Mouse (Mus musculus) ovary, adult 10 weeks (tissue): ENCODE measurements around the gene Gja8. TPM values are rescaled to one million over a fixed set of nuclear protein-coding genes. Genes with fewer than 3 reads are reported as not detected.

Source experiments
- polyA plus RNA-seq: library from polyadenylated mRNA; stranded (reverse); fragments of 350-450 nt; fragmentation: Illumina TruSeq; extraction: RNeasy Lipid Tissue Mini Kit (QIAGEN cat#74804); gene quantifications from one replicate; pipeline ENCODE4 v1.2.3, GENCODE M21; 2014

Gene Gja8
- not detected for polyA plus RNA-seq

DNA sequence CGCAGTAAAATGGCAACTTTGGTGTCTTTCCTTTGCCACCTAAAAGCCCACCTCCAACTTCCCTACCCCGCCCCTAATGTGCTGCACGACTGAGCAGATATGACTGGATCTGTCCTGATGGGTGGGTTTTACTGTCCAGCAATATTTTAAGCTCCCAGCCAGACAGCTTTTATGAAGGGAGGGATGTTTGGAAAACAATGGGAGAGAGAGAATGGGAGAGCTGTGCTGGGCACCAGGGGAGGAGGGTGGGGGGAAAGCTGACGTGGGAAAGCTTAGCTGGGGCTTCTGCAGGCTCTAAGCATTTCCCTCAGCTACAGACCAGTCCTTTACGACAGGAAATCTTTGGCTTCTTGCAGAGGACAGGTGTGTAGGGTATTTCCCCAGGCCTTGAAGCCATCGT lies at the start of gene Gja8:
TSS of gene Gja8 (minus strand) at position 101 of the 400 bp plus-strand sequence.

DNA sequence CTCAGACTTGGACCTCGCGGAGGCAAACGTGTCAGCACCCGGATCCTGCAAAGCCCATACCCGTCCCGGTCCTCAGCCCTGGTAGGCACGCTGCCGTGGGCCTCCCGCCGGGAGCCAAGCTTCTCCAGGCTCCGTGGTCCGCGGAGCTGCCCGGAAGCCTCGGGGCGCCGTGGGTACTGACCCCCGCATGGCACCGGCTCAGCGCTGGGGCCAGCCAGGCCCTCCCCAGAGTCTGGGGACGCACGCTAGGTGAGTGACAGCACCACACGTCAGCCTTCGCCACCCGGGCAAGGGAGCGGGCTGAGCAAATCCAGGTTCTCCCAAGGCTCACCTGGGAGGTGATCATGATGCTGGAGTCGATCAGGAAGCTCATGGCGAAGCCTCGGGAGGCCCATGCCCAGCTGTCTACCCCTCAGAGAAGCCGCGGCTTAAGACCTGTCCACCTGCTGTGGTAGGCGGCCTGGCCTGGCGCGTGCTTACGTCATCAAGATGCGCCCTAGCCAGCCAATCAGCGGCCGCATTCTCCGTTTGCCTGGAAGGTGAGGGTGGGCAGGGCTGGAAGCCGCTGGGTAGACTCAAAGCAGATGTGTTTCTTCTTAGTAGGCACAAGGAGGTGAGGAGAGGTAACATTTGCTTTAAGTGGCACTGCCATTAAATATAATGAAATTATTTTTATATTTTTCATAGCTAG lies 20.8 kb downstream of the Gja8 start, which contains the start of gene Gpr89:
TSS of gene Gpr89 (minus strand) at position 496 of the 691 bp plus-strand sequence.

DNA sequence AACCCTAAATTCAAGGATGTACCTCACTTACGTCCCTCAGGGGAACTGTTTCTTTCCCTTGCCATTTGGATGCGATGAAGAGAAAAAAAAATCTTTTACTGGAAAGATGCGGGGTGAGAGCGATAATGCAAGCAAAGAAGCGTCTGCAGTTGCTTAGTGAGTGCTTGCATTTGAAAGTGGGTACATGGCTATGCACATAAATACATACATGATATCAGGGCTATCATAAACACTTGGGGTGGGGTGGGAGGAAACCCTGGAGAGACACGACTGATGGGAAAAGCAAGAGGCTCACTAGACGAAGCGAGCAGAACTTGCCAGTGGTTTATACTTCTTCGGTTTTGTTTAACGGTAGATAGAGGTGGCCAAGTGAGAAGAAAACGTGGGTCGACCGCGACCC lies 21.4 kb downstream of the Gja8 start, which contains the start of gene Gja5:
TSS of gene Gja5 (plus strand) at position 301 of the 400 bp plus-strand sequence.

Other genes with a start within 250 kb of the Gja8 start
- 5.3 TPM for gene Pias3, start 229.6 kb downstream of the Gja8 start, polyA plus RNA-seq
- not detected for gene Nudt17, start 217.5 kb downstream of the Gja8 start, polyA plus RNA-seq
- gene Polr3c, start 198.4 kb downstream of the Gja8 start, polyA plus RNA-seq = 19.1 TPM
- gene Rnf115, start 198.4 kb downstream of the Gja8 start, polyA plus RNA-seq = 114 TPM
- 1.5 TPM for gene Pdzk1, start 96.7 kb downstream of the Gja8 start, polyA plus RNA-seq
- gene Cd160, start 96.7 kb downstream of the Gja8 start, polyA plus RNA-seq = 2.3 TPM
- 1.2 TPM for gene Gja5, start 21.3 kb downstream of the Gja8 start, polyA plus RNA-seq
- 18.3 TPM for gene Gpr89, start 20.7 kb downstream of the Gja8 start, polyA plus RNA-seq
- 16.1 TPM for gene Acp6, start 232.8 kb upstream of the Gja8 start, polyA plus RNA-seq